Mouse (Mus musculus) granulocyte monocyte progenitor cell, adult 5-6 weeks (primary cell): ENCODE measurements around the gene Mark4. TPM values are rescaled to one million over a fixed set of nuclear protein-coding genes. Genes with fewer than 3 reads are reported as not detected.

Experiments
- ATAC-seq: replicated peaks from 2 replicates; pipeline ENCODE4 v1.8.0; 2016; ENCODE audit warnings: mild to moderate bottlenecking, moderate TSS enrichment, inconsistent platforms; ENCODE audit not compliant: poor library complexity, severe bottlenecking
- total RNA-seq, 2 experiments: library from RNA; stranded (forward) in 1 of 2; stranded (reverse) in 1 of 2; fragments of 200-712, 200-1000 nt in 1 of 2; fragments of >200 nt in 1 of 2; fragmentation: Nextera tagmentation in 1 of 2; gene quantifications; 2 replicates each; pipeline ENCODE4 v1.2.3; 2014 to 2017

Mark4 gene
- total RNA-seq (2014; fragmentation: Nextera tagmentation) (9.1 and 10.8 TPM in 2 replicates), total RNA-seq (2017) (2.5 and 3.8 TPM in 2 replicates)

DNA sequence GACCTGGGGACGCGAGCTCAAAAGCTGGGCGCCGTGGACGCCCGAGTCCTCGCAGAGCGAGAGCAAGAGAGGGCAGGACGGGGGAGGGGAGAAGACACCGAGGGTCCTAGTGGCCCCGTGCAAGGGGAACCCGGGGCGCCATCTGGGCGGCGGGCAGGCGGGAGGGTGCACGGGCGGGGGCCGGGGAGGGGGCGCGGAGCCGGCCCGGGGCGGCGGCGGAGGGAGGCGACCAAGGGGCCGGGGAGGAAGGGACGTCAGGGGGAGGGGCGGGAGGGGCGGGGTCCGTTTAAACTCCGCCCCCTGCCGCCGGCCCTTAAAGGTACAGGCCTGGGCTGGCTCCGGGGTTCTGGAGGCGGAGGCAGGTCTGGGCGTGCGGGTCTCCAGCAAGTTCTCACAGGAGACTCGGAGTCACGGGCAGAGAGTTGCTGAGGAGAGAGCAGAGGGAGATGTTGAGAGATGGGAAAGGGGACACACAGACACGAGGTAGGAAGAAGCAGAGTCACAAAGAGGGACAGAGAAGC, at the start of gene Mark4:
Gene Mark4, minus strand, starts transcription at position 231 of the 521 bp plus-strand sequence.
- peak; percentile 53 for ATAC-seq

GRCm38 (mm10) chr7:19507612-19507981, 49.0 kb upstream of the Mark4 start:
- no peak for ATAC-seq

DNA sequence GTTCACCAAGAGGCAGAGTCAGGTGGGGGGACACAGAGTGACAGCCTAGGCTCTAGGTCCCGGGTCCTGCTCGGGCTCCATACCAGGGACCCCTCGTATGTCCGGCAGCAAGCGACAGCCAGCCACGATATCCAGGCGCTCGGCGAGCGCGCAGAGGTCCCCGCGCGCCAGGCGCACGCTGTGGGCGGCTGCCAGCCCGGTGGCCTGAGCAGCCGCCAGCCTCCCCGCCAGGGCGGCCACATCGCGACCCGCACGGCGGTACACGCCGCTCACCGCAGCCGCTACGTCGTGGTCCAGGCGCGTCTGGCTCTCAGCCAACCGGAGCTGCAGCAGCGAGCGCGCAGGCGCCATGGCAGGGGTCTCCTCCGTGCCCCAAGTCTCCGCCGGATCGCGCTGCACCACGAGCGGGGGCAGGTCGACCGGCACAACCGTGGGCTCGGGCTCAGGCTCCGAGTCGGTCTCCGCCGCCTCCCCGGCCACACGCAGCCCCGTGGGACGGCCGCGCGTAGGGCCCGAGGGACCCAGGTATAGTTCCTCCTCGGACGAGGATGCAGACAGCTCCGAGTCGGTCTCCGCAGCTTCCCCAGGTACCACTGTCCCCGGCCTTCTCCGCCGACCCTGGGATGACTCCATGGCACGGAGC, 48.5 kb upstream of the Mark4 start:
- ATAC-seq = no peak

DNA sequence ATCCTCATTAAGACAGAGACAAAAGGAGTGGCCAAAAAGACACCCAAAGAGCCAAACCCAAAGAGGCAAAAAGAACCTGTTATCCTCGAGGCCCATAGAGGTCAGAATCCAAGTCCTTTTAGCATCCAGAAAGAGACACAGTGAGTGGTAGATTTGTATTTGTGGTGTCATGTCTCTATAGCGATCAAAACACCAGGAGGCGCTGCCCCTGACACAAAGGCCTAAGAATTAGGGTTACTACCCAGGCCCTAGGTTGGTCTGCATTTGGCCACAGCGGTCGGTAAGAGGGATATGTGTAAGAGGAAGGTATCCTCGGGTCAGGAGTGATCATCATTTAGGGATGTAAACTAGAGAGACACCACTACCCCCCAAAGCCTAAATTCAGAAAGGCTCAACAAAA, 47.7 kb upstream of the Mark4 start:
- peak; percentile 14; the same call in 1 of the 2 replicates for ATAC-seq

DNA sequence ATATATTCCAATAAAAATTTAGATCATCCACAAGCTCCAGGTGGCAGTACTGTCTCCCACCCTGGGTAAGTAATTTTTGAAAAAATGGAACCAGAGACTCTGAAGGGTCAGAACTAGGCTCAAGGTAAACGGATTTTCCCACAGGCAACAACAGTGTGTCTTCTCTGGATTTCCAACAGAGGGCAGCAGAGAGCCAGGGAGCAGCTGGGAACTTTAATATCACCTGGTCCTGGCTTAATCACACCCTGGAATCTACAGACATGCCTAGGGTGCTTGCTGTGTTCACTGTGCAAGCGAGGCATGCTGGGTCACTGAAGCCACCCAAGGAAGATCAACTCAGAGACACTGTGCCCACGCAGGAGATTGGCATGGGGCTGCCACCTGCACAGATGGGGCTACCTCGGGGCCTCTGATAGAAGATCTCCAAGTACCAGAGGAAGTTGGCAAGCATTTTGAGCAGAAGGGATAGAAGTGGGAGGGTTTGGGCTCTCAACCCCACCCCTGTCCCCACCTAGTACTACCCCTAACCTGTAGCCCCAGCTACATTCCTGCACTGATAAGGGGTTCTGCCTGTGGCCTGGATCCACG, 45.0 kb upstream of the Mark4 start:
- 0 out of 2 replicates have a peak, but pooled peaks have one; percentile 15 for ATAC-seq

- ATAC-seq = peak; percentile 16; the same call in 1 of the 2 replicates
Observed at GRCm38 (mm10) chr7:19501658-19502057, 43.0 kb upstream of the Mark4 start.

DNA sequence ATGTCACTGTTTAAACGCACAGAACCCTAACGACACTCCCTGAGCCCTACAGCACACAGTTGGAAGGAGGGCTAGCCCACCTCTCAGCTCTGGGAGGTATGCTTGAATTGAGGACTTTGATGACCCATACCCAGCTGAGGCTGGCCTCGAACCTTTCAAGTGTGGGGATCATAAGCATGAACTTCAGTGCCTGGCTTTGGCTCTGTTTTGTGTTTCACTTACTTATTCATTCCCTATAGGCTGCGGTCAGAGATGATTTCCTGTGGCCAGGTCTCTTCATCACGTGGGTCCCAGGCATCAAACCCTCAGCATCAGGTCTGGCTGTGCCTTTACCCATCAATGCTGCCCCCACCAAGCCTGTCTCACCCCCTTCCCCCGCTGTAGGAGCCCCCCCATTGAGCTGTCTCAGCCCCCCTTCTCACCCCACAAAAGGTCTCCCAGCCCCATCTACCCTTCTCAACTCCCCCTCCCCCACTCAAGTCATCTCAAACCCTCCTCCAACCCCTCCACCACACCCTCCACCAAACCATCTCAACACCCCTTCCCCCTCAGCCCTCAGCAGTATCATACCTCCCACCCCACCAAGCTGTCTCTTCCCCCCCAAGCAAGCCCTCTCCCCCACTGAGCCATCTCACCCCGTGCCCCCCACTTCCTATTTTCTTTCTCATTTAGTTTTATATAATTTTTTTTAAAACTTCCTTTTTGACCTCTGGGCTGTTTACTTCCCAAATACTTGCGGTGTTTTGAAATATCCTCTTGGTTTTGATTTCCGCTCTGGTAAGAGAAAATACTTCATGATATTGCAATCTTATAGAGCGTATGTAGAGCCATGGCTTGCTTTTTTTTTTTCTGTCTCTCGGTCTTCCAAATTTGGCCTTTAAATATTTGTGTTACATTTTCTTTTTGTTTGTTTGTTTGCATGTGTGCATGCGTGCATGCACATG, 42.1 kb upstream of the Mark4 start:
- ATAC-seq = peak; percentile 54

GRCm38 (mm10) chr7:19498326-19498725, 39.7 kb upstream of the Mark4 start:
- ATAC-seq = no peak

DNA sequence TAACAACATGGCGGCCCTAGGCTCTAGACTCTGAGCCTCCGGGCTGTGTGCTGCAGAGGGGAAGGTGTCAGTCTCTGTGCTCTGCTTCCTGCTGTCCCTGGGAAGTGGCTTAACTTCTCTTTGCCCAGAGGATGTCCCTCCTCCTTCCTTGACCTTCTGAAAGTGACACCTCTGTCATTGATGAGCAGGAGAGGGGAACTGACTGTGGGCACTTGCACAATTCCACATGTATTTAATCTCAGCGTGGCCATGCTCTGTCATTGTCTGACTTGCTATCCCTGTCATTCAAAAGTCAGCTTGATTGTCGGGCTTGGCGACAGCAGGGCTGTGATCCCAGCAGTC, 37.6 kb upstream of the Mark4 start:
- ATAC-seq = peak; percentile 66

DNA sequence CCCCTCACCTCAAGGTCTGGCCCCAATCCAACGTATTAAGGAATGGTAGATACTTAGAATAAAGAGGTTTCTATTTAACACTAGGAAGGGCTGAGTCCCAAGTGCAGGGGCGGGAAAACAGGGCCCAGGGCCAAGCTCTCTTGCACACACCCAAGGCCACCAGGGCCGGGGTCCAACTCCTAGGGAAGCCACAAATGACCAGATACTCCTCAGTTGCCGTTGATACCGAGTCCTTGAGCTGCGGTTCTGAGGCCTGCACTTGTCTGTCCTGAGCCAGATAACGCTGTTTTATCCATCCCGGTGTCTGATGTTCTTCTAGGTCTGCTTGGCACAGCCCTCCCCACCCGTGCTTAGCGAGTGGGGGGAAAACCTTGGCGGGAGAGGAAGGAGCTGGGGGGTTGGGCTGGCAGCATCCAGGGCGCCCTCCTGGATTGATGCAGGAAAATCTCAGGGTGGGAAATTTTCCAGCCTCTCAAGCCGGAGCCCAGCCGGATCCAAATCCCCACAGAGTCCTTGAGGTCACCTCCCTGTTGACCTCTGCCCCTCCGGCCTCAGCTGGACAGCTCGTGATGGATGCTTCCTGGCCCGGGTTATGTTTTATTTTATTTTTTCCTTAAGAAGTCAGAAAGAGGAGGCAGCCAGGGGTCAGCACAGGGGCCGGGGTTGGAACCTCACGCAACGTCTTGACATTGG, 37.0 kb upstream of the Mark4 start:
- ATAC-seq = no peak

DNA sequence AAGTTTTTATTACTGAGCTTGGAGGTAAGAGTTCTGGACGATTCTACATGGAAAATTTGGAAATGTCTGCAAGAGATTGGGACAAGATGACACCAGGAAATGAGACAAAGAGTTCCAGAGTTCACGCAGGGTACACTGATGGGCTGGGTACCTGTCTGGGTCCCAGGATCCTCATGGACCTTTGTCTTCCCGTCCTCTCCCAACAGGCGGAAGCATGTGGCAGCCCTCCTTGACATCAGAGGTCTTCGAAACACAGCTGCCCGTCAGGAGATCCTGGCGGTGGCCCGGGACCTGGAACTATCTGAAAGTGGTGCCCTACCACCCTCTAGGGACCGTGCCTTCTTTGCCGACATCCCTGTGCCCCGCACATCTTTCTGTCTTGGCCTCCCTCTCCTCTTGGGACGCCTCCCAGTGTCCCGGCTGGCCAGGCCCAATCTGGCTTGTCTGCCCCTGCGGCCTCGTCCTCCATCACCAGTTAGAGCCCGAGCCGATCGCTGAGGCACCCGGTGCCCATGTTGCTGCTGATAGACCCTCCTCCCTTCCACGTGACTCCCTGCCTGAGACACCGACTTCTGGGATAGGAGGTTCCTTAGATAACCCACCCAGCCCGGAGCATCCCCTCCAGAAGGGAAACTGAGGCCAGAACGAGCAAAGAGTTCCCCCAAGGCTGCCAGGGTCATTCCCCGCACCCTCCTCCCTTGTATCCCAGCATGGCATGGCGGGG, 36.3 kb upstream of the Mark4 start:
- ATAC-seq = no peak

DNA sequence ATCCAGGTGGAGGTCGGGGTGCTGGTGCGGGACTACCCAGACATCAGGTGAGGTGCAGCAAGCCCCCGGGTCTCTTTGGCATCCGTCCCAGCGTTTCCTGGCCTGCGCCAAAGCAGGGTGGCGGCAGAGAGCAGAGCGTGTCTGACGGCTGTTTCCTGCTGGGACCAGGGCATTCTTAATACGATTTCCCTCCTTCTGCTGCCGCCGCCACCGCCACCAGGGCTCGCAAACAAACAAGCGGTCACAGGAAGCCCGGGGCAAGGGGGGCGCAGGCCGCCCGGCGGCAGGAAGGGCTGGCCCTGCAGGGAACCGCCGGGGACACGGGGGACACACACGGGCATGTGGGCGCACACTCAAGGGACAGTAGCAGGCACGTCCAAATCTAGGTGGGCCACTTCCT, 33.1 kb upstream of the Mark4 start:
- peak; percentile 54 for ATAC-seq

GRCm38 (mm10) chr7:19489525-19489924, 30.9 kb upstream of the Mark4 start:
- ATAC-seq = no peak

DNA sequence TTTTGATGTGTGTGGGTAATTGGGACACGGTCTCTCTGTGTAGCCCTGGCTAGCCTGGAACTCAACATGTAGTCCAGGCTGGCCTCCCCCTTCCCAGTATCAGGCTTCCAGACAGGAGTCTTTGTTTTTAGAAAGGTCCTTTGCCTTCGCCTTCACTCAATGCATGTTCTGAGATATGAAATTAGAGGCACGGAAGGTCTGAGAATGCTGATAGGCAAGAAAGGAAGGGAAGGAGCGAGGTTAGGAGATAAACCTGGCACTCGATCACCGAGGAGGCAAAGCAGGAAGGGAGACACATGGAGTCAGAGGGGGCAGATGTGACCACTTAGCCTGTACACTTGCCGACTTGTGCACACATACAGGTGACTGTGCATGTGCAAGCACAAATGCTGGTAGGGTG, 27.9 kb upstream of the Mark4 start:
- no peak for ATAC-seq

DNA sequence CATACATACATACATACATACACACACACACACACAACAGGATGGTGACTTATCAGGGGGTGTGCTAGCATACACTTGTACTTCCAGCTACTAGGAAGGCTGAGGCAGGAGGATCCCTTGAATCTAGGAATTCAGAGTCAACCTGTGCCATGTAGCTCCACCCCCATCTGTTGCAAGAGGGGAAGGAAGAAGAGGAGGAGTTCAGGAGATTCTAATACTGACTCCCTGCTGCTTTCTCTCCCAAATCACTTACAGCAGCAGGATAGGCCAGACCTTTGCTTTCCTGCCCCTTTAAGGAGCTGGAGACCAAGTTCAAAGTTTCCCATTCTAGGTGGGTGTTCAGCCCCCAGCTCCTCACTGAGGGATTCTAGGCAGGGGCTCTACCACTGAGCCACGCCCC, 26.9 kb upstream of the Mark4 start:
- ATAC-seq = peak; percentile 52; the same call in 1 of the 2 replicates

DNA sequence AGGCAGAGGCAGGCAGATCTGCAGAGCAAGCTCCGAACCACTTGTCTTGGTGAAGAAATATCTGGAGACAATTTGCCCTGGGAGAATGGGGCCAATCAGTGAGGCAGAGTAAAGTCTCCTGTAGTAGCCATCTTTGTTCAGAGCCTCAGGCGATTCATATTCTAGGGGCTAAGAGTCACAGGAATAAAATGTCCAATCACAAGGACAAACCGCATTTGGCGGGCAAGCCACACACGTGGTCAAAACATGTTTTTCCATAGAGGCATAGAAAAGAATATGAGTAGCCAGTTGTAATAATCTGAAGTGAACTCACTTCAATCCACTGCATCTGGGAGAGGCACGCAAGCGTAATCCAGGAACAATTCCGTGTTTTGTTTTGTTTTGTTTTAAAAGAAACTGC, 24.7 kb upstream of the Mark4 start:
- ATAC-seq = no peak

- ATAC-seq = no peak
Observed at GRCm38 (mm10) chr7:19477624-19478384, 19.2 kb upstream of the Mark4 start.

DNA sequence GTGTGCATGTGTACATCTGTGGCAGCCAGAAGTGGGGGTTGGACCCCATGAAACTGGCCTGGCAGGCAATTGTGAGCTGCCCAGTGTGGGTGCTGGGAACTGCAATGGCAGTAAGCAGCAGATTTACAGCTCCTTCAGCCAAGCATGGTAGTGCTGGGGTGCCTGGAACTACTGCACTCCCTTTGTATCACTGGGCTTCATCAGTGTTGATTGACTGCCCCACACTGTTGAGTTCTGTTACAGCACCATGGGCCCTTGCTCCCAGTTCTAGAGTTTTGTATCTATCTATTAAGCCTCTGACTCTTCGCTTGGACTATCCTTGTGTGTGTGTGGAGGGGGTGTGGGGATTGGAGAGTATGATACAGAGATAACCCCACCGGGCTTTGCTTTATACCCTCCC, 18.5 kb upstream of the Mark4 start:
- ATAC-seq = no peak

- peak; percentile 57 for ATAC-seq
Observed at GRCm38 (mm10) chr7:19473875-19474443, 15.3 kb upstream of the Mark4 start.
